Mouse (Mus musculus) ZHBTc4 (cell line): Measurements from ENCODE around the gene Zfp941.

ENCODE experiments used
- DNase-seq: peaks from one replicate; pipeline ENCODE4 v3.0.0-alpha.2; 2011; ENCODE audit warnings: low read depth, low spot score

Gene Zfp941

DNA sequence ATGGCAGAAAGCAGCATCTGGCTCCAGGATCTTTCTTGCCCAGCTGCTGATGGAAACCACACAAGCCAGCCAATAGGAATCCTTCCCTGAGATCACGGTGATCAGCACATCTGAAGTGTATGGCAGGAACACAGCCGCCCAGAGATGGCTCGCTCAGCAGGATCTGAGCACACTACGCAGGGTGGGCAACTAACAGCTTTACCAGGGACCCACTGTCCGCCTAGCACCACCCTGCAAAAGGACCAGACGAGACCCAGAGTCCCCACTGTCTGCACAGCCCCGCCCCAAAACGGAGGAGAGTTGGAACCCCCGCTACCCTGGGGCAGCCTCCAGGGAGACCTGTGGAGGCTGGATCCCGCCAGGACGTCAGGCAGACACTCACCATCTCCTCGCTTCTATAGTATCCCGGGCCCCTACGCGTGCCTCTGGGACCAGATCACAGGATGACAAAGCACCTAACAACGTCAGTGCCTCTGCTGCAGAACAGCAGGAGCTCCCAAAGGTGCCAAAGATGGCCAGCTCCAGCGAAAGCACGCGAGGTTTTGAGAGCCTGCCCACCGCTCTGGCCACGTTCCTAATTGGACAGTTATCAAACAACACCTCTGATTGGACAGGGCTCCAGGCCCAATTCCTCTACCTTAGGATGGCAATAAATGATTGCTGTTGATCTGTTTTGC is at the start of gene Zfp941:
Zfp941 (minus strand) TSS at position 526 of the 677 bp plus-strand sequence.
- DNase-seq, result peak; percentile 94

DNA sequence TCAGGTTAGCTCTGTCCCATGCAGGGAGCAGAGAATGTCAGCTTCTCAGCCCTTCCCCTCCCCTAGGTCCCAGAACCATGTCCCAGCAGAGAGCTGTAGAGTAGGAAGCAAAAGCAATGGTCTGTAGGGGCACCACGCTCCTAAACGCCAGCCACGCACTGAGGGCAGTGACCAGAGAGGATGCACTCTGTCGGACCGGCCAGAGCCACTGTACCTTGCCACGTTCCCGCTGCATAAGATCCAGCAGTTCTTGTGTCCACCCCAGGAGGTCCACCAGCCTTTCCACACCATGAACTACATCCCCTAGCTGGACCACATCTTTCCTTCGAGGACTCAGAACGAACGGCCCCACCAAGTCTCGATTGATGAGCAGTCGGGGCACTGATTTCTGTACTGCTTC is 42.8 kb upstream of the Zfp941 start:
- no peak for DNase-seq

DNA sequence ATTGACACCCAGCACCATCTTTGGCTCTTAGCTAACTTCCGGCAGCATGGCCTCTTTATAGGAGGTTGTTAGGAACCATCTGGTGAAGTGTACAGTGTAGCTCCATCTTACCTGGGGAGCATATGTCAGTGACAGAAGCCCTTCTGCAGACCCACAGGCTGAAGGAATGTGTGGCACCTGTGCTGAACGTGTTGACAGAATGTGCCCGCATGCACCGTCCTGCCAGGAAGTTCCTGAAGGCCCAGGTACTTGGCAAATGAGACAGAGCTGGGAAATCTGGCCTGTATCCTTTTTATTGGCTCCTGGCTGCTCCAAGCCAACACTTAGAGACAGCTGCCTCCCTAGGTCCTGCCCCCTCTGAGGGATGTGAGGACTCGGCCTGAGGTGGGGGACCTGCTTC is 38.8 kb upstream of the Zfp941 start:
- no peak for DNase-seq

DNA sequence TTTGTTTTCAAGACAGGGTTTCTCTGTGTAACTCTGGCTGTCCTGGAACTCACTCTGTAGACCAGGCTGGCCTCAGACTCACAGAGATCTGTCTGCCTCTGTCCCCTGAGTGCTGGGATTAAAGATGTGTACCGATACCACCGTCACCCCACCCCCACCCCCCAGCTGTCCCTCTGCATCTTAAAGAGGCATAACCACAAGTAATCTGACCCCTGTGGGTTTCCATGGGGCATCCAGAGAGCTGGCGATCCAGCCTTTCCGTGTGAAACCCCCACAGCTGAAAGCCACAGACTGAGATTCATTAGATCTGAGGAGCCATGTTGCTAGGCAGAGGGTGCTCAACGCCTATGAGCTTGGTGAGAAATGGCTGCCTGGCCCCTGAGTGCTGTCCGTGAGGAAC is 38.0 kb upstream of the Zfp941 start:
- DNase-seq, result no peak

DNA sequence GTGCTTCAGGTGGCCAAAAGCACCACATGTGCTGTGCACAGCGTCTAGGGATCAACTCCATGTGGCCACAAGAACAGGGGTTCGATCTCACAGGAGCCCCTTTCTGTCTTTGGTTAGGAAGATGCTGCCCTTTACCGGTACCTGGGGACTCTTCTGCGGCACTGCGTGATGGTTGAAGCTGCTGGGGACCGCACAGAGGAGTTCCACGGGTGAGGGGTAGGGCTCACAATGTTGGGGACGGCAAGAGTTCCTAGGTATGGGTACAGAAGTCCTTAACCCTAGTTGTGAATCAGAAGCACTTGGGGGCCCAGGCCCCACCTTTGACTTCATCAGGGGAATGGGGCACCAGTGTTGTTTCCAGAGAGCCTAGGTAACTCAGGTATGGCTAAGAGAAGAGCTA is 36.8 kb upstream of the Zfp941 start:
- no peak for DNase-seq

DNA sequence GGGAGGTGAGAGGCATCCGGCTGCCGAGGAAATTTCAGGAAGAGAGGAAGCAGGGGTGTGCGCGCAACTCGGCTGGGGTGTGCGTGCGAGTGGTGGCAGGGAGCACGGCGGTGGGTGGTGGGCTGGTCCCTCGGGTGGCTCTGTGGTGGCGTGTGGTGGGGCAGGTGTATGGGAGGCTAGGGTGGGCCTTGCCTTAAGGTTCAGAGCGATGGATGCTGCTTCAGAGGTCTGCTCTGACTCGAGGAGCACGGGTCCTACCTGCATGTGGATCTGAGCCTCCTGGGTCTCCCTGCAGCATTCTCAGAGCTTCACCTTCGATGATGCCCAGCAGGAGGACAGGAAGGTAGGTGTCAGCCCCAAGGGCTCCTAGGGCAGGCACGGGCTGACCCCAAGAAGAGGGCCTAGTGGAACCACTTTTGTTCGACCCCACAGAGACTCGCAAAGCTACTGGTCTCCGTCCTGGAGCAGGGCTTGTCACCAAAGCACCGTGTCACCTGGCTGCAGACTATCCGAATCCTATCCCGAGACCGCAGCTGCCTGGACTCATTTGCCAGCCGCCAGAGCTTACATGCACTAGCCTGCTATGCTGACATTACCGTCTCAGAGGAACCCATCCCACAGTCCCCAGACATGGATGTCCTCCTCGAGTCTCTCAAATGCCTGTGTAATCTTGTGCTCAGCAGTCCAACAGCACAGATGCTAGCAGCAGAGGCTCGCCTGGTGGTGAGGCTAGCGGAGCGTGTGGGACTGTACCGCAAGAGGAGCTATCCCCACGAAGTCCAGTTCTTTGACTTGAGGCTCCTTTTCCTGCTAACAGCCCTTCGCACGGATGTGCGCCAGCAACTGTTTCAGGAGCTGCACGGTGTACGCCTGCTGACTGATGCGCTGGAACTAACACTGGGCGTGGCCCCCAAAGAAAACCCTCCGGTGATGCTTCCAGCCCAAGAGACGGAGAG is 35.9 kb upstream of the Zfp941 start, which contains the start of gene Bet1l:
Bet1l (minus strand) TSS at position 28 of the 956 bp plus-strand sequence.
- peak; percentile 37 for DNase-seq

DNA sequence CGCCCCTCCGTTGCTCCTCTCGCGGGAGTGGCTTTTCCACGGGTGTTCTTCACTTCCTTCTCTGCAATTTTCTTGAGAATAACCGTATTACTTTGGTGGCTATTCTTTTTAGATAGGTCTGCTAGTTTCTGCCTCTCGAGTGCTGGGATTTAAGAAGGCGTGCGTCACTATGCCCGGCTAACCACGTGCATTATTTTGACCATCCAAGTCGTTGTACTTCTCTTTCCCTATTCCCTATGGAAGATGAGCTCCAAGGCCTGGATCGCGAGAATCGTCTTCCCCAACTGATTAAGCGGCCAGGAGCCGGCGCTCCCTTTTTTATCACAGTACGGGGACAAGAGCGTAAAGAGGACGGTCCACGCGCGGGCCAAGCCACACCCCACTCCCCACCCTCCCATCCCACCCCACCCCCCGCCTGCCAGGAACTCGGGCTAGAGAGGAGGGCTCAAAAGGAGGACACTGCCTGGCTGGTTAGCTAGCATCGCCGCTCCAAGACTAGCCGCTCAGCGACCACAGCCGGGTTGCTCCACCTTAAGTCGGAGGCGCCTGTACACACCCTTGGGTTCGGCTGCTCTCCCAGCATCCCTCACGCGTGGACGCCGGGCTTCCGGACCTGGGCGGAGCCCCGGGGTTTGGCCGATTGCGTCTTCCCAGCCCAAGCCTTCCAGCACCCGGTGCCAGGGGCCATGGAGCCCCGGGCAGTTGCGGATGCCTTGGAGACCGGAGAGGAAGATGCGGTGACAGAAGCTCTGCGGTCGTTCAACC is 35.0 kb upstream of the Zfp941 start, which contains the start of gene Ric8a:
Ric8a (plus strand) TSS at position 173 of the 765 bp plus-strand sequence.
- DNase-seq, result peak; percentile 91

DNA sequence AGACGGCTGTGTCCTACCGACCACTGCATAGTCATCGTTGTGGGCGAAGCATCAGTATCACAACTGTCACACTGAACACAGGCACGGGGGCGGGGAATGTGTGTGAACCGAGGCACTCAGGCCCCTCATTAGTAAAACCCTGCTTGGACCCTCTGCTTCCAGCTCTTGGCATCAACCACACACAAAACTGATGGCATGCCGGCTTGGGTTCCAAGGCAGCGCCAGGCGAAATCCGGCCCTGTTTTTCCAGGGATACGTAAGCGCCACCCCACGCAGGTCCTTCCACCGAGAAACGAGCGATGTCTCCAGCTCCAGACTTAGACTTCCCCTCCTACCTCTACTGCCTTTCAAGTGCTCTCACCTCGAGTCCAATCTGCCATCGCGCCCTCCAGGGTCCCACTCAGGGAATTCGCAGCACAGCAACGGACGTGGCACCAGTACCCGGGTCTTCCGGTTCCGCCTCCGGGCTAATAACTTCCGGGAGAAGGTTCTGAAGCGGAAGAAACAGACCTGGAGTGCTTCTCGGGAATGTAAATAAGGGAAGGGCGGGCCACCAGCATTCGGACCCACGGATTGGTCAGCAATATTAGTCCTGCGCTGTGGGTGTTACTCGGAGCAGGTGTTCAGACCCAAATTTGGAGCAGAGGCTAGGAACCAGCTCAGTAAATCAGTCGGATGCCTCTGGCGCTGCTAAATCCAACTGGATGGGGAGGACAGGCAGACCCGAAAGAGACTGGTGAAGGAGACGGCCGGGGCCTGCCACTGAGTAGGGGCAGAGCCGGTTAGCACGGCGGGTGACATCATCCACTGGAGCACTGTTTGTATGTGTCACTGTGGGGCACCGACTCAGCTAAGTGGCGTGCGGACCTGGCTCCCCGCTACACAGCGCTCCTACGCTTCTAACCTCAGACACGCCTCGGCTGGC is 34.1 kb upstream of the Zfp941 start, which contains the start of gene Gm45785:
Gm45785 (minus strand) TSS at position 472 of the 925 bp plus-strand sequence.
- peak; percentile 95 for DNase-seq

DNA sequence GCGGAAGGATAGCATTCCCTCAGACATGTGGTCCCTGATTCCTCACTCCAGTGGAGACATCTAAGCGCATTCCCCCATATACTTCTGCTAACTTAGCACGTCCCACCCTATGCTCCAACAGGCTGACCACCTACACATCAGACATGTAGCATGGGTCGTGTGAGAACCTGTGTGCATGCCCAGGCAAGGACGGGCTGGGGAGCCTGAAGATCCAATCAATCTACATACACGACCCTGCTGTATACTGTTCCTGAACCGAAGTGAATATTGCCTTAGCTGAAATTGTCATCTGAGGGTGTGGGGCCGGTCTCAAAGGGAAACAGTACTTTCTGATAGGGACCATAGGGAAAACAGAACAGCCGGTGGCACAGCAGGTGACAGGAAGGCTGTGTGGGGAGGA is 33.2 kb upstream of the Zfp941 start:
- no peak for DNase-seq

DNA sequence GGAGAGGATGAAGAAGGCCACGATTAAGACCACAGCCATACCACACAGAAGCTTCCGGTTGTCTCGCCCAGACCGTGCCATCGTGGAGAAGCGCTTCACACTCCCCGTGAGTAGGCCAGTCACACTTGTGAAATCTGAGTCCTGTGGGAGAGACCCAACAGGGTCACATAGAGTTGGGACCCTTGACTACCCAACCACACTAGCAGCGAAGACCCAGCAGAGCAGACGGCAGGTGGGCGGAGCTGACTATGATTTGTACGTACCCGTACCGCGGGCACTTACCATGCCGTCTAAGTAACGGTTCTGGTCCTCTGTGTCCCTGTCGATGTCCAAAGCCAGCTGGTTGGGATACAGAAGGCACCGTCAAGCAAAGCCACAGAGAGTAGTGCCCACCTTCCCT is 32.5 kb upstream of the Zfp941 start:
- no peak for DNase-seq

DNA sequence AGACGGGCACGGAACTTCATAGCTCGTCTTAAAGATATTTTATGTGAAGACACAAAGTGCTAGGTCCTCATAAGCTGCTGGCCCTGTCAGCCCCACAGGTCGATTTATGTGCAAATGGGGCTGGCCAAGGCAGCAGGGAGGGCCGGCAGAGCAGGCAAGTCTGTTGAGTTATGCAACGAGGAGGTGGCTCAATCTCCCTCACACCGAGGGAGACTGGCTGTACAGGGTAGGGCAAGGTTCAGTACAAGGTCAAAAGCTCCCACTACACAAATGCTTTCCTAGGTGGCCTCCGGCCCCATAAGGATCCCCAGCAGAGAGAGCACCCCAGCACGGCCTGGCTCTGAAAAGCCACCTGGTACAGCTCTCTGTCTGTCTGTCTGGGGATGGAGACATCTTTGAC is 31.4 kb upstream of the Zfp941 start:
- peak; percentile 51 for DNase-seq

DNA sequence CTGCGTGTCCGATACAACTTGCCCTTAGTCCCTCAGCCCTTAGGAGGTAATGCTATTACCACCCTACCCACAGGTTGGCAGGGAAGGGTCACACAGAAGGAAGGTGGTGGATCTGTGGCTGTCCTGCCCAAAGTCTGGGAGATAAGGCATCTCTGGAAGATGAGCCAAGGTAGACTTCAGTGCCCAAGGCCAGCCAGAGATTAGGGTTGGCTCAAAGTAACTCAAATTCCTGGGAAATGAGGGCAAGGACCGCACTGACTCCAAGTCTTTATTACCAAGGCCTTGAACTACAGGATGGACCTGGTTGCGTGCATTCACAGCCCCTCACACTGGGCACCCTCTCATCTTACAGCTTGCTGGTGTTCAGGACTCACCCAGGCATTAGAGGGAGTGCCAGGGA is 29.9 kb upstream of the Zfp941 start:
- DNase-seq, result no peak

DNA sequence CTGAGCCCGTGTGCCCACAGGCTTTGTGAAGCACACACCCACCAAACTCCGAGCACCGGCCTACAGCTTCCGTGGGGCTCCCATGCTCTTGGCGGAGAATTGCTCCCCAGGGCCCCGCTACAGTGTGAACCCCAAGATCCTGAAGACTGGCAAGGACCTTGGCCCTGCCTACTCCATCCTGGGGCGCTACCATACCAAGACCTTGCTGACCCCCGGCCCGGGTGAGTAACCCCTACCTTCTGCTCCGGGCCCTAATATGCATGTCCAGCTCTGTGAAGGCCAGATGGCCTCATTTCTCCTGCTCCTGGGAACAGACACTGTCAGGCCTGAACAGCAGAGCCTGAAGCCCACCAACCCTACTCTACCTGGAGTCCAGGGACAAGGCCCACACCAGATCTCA is 26.6 kb upstream of the Zfp941 start:
- DNase-seq, result no peak

DNA sequence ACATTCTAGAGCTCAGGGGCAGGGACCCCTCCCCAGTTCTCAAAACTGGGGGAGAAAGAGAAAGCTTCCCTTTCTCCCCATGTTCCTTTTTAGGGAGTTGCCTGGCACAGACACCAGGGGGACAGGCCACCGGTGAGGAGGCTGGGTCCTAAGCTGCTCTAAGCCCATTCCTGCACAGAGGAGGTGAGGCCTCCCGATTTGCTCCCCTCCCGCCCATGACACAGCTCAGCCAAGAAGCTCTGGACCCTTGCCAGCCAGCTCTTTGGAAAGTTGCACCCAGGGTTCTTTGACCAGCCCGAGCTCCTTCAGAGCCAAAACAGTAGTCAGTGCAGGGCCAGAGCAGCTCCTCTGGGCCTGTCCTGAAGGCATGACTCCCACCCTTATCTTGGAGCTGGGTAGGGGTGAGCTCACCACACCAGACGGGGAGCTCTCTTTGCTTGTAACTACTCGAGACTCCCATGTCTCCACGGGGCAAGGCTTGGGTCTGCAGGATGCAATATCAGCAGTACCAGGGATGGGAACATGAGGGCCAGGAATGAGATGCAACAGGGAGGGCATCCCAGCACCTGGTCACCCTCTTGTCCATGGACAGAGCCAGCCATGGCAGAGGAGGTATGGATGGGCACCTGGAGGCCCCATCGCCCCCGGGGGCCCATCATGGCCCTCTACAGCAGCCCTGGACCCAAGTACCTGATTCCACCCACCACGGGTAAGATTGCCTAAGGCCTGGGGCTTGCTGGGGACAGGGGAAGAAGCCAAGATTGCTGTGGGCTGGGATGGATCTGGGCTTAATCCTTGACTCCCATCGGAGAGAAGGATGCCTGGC is 26.0 kb upstream of the Zfp941 start, which contains the start of gene Odf3:
Odf3 (plus strand) TSS at position 51 of the 826 bp plus-strand sequence.
- no peak for DNase-seq

DNA sequence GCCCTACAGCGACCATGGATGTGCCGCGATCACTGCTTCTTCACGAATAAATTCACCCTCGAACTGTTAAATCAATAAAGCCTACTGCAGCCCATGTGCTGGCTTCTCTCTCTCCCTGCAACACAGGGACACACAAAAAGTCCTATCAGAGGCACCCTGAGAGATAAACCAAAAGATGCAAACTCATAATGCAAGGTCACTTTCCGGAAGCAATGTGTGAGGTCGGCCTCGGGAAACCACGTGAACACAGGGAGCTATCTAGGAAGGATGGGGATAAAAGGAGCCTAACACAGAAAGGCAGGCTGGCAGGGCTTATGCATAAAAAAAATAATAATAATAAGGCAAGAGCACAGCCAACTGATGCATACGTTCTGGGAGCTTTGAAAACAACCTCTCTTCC is 24.7 kb upstream of the Zfp941 start:
- no peak for DNase-seq

DNA sequence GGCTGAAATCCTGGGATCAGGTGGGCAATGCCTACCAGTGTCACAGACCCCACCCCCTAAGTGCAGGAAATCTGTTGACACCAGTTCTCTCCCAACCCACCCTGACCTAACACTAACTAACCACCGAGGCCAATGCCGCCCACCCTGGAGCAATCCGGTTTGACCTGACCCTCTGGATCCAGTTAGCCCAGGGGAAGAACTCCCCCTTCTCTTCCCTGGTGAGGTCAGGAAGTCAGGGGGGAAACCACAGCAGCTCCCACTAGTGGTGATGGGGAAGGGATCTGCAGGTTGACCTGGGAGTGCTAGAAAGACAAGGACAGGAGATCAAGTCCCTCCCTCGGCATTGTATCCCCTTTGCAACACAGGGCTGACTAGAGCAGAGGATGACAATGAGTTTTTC is 23.7 kb upstream of the Zfp941 start:
- DNase-seq, result peak; percentile 66

DNA sequence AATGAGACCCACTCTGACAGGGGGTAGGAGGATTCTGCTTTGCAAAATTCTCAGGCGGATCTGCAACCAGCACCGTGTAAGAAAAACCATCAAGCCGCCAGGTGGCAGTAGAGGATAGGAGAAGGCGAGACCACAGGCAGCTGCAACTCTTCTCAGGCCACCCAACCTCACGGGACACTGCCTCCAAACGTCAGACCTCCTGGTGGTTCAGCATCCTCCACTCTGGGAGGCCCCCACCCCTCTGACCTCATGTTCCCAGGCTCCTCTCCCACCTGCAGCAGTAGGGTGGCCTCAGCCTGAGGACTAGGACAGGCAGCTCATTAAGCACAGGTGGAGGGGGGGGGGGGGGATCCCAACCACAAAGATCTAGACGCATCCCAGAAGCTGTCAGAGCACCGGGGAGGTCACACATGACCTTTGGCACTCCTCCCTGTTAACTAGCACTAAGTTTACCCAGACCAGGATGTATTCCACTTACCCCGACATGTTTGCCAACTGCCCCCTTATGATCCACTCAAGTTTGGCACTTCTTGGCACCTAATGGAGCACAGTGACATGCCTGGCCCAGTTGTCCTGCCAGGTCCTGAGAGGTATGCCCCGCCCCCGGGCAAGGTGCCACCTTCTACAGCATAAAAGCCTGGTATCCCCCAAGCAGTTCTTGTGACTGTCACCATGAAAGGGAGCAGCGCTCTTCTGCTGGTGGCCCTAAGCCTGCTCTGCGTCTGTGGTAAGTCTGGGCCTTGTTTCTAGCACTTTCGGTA is 23.1 kb upstream of the Zfp941 start, which contains the start of gene Scgb1c1:
Scgb1c1 (plus strand) TSS at position 643 of the 761 bp plus-strand sequence.
- peak; percentile 94 for DNase-seq

DNA sequence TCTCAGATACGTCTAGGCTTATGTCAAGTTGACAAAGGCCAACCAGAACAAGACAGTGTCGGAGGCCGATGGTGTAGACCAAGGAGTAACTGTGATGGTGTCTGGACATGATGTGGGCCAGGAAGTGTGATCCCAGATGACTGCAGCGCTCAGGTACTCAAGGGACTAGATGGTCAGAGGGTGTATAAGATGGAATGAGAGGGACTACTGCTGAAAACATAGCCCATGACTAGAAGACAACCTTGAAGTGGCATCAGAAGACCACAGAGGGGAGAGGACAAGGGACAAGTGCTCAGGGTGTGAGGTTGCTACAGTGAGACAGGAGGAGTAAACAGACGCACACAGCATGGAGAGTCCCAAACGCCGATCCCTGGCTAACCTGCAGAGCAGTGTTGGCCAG is 21.8 kb upstream of the Zfp941 start:
- DNase-seq, result no peak
